Mouse (Mus musculus) left cerebral cortex, adult 11 months (tissue): ENCODE data around the gene Naa15.
"Not testable (repeated sequence)": the region's sequence is repeated elsewhere in the genome, so short reads cannot be mapped to it uniquely, and the experiment has no call there.

Source experiments
- DNase-seq: peaks from one replicate; pipeline ENCODE4 v3.0.0; 2022; ENCODE audit warnings: low spot score

Gene Naa15

DNA sequence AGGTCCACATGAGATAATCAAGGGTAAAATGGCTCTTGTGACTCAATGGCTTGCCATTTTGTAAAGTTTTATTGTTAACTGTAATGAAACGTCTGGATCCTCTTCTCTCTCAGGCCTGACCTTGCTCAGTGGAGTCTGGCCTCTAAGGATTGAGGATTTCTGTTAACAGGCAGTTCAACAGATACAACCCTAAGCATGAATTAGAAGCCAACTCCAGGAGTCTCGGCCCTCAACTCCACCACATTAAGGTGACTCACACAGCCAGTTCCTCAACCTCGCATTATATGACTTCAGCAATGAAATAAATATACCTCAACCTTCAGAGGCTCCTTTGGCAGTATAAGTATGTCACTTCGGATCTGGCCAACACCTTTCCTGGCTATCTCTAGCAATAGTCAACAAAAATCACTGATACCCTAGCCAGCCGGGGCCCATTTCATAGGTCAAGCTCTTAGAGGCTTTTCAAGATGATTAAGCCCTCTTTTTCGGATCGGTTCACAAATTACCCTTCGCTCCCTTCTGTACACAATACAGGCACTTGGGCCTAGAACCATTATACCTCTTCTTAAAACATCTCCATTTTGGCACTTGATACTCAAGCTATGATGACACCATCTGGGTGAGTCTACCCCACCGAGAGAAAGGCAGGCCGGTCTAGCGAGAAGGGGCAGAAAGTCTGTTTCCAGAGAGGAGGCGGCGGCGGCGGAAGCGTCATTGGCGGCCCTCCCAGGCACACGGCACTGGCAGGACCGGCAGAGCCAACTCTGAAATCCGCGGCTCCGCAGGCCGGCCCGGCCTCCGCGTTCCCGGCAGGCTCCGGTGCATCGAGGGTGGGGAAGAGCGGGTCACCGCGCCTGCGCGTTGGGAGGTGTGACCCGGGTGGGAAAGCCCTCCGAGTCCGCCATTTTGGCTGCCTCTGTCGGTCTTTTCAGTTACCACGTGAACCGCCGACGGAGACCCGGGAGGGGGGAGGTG lies at the start of gene Naa15:
Gene Naa15 (plus strand): TSS at position 51 of the 975 bp plus-strand sequence.
- DNase-seq = peak; percentile 91

DNA sequence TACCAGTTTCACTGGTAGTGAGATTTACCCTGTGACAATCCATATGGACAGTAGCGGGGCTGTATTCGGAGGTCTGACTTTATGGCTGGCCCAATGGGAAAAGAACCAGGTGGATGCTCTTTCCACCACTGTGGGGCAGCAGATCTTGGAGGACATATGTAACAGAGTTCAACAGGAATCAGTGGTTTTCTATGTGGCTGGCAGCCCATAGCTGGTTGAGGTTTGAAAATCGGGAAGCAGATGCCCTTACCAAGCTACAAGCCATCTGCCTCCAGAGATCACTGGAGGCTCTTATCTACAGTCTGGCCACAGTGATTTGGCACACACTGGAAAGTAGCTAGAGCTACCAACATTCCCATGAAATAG lies 49.4 kb upstream of the Naa15 start:
- no peak for DNase-seq

DNA sequence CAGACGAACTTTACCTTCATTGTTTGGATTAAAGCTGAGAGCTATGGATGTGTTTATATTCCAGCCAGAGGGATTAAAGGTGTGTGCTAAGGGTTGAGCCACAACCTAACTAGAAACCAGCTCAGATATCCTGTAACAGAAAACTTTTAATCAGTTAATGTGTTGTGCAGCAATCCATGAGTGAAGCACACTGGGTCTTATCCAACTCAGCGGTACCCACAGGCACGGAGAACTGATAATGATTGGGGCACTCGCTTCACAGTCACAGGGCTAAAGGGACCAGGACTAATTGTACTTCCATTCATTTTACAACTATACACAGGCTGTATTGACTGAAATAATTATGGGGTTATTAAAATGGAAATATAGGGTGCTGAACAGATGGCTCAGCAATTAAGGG lies 48.0 kb upstream of the Naa15 start:
- no peak for DNase-seq

GRCm38 (mm10) chr3:51368011-51368410 lies 46.9 kb upstream of the Naa15 start:
- no peak for DNase-seq

DNA sequence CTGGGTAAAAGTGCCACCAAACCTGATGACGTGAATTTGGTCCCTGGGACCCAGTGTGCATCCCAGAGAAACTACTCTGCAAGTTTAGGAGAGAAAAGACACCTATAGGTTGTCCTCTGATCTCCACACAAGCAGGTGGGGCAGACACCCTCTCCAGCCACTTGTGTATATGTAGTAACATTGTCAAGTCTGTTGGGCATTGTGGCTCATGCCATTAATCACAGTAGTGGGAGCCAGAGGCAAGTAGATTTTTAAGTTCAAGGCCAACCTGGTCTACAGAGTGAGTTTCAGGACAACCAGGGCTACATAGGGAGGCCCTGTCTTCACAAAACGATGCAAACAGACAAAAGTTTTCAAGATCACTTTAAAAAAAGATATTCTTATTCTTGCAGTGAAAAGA lies 43.1 kb upstream of the Naa15 start:
- no peak for DNase-seq

DNA sequence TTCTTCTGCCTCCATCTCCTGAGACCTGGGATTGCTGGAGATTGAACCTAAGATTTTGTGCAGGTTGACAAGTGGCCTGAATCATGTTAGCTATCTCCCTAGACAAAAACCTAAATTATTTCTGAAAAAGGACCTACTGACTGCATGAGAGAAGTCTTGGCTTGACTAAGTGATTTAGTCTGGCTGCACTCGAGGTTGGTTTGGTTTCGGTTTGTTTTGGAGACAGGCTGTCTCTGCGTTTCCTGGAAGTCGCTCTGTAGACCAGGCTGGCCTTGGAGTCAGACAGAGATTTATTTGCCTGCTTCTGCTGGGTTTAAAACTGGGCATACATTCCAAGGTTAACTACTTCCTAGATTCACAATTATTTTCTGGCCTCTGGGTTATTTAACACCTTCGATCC lies 42.1 kb upstream of the Naa15 start:
- DNase-seq = no peak

DNA sequence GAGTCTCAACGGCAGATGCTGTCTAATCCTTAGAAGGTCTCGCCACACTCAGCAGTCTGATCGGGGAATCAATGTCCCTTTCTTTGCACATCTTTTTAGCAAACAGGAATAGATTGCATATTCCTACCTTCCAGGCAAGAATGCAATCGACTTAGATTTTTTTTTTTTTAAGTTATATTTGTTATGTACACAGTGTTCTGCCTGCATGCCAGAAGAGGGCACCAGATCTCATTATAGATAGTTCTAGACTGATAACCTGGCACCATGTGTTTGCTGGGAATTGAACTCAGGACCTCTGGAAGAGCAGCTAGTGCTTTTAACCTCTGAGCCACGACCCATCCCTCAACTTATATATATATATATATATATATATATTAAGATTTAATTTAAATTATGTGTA lies 41.4 kb upstream of the Naa15 start:
- DNase-seq = no peak

- no peak for DNase-seq
These were observed 39.4 kb upstream of the Naa15 start for GRCm38 (mm10) chr3:51375307-51376265.

GRCm38 (mm10) chr3:51377878-51378664 lies 36.9 kb upstream of the Naa15 start:
- DNase-seq = no peak

DNA sequence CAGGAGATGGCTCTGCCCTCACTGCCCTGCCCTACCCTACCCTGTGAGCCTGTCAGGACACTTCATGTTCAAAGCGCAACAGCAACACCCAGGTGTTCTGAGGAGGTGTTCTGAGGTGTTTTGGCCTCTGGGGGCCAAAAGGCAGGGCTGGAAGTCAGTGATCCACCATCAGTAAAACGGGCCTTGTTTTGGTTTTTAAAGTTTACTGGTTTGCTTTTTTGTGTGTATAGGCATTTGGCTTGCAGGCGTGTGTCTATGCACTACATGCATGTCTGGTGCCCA lies 36.3 kb upstream of the Naa15 start:
- no peak for DNase-seq

DNA sequence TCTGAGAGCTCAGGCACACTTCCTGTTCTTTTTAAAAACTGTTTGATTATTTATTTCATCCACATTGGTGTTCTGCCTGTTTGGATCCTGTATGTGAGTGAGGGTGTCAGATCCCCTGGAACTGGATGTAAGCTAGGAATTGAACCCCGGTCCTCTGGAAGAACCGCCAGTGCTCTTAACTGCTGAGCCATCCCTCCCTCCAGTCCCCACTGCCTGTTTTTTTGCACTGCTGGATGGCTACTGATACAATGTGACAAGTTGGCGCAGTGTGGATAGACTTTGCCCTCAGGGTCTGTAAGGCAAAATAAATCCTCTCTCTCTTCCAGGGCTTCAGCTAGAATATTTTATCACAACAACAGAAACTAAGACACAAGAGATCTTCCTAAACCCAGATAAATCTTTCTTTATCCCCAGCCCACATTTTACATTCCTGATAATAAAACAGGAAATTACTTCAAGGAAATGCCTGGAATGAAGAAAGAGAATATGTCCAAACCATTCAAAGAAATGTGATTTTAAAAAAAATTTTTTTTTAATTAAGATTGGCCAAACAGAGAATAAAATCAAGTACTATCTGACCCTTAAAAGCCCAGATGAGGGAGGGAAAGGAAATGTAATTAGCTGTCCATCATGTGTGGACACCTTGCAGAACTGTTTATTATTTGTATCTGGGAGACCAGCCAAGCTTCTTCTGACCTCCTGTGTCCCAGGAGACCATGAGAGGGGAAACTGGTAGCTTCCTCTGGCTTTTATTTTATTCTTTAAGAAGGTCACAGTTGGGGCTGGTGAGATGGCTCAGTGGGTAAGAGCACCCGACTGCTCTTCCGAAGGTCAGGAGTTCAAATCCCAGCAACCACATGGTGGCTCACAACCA lies 34.9 kb upstream of the Naa15 start:
- DNase-seq = no peak

- no peak for DNase-seq
These were observed 34.3 kb upstream of the Naa15 start for GRCm38 (mm10) chr3:51380660-51381014.

GRCm38 (mm10) chr3:51383409-51383808 lies 31.5 kb upstream of the Naa15 start:
- DNase-seq = no peak

GRCm38 (mm10) chr3:51386441-51387133 lies 28.4 kb upstream of the Naa15 start:
- no peak for DNase-seq

DNA sequence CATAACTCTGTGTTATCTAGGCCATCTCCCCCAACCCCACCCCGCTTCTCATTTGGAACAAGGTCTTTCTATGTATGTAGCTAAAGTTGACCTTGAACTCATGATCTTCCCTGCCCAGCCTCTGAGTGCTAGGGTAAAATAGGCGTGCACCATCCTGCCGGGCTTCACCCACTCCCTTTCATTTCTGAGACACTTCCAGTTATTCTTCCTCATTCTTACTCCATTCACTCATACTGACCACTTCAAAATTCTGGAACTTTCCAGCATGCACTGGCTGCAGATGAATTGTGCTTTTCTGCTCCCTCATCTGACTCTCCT lies 27.9 kb upstream of the Naa15 start:
- DNase-seq = no peak

DNA sequence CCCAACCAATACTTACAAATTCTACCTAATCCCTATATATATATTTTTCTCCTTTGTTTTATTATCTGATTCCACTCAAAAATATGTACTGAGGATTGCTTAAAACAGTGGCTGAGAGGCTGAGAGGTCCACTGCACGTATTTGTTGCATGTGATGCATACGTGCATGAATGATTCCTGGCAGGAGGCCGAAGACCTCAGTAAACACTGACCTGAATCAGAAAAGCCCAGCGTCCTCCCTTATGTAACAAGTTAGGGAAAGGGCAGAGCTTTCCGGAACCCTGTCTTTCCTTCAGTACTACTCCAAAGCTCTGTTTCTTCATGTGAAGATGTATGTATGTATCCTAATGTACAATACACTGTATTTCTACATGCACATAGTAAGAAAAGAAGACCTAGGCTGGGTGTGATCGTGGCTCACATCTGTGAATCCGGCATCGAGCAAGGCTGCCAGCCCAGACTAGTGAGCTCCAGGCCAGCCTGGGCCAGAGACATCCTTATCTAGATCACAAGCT lies 27.0 kb upstream of the Naa15 start:
- DNase-seq = no peak

- no peak for DNase-seq
These were observed 26.0 kb upstream of the Naa15 start for GRCm38 (mm10) chr3:51388904-51389303.

- no peak for DNase-seq
These were observed 23.9 kb upstream of the Naa15 start for GRCm38 (mm10) chr3:51391095-51391494.

- DNase-seq = no peak
These were observed 23.4 kb upstream of the Naa15 start for GRCm38 (mm10) chr3:51391591-51391990.

GRCm38 (mm10) chr3:51393018-51393417 lies 21.9 kb upstream of the Naa15 start:
- not testable (repeated sequence) for DNase-seq

- no peak for DNase-seq
These were observed 21.3 kb upstream of the Naa15 start for GRCm38 (mm10) chr3:51393651-51394050.
